Mouse (Mus musculus): ENCODE measurements at regions not wholly inside any gene's neighbourhood (a gene's known extent, or its start where the extent isn't known, plus 50 kb on each side); places are given as distances from the start of the nearest gene placed in this dataset.

- TF ChIP-seq CTCF (IDR thresholded peaks at IDR 0.05; ENCODE audit: extremely low read depth, insufficient read depth, low read length) (no peak), POLR2A (IDR thresholded peaks at IDR 0.05; ENCODE audit: extremely low read depth, insufficient read depth, low read length) (peak; percentile 64; the same call in 1 of the 2 replicates)
Observed at GRCm38 (mm10) chr2:28298738-28299137, 105.9 kb downstream of the Olfm1 start.
